9 mouse cellular contexts compared by ENCODE assay signal in the genomic region with DNA sequence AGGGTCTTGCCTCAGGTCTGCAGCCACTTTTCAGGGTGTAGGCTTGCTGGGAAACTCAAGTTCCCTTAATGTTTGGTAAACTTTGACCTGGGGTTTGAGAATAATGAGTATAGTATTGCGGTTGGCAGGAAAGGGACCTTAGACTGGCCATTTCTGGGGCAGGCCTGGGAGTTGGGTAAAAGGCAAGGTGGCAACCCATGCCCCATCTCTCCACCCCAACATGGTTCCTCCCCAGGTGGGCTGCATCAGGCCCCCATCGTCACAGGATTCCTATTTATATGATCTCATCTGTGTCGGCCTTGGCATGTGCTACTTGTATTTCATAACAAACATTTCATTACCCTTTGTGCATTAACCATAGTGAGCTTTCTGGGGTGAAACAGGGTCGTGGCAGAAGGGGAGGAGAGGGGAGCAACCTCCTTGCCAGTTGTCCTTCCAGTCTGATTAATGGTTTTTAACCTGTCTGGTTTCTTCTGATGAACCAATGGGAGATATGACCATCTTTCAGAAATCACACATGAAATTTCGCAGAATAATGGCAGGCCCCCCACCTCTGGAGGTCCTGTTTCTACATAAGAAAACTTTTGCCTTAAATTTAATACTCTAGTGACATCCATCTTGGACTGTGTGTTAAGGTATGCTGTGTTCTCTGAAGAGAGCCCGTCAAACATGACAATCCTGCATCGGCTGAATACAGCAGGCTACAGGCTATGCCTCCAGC. TPM values are rescaled to one million over a fixed set of nuclear protein-coding genes. Genes with fewer than 3 reads are reported as not detected.
DNase-seq lines count a peak whose midpoint lies in the region; ATAC-seq and TF ChIP-seq lines count a peak whose summit lies in the region.
"Had no signal": no experiment of that assay in that cellular context is flagged by ENCODE, and none has a peak within 500 bp of the region (broad histone marks: within the 10 kb centered on the region; RNA-seq: fewer than 3 reads in every experiment).

No protein-coding gene starts in this region.

- peak overlapping the region; percentile 27; the same call in 1 of the 2 replicates for H3K27ac ChIP-seq in forebrain, embryonic 13.5 days
- H3K27ac ChIP-seq in kidney, postnatal 0 days, result peak overlapping the region; percentile 91

- H3K9me3 ChIP-seq in forebrain, embryonic 13.5 days (replicated peaks), result no peaks in the 10 kb centered on the region
- H3K9me3 ChIP-seq in kidney, postnatal 0 days (replicated peaks; ENCODE audit: low read length), result no peaks in the 10 kb centered on the region

- WGBS in forebrain, embryonic 13.5 days, result 25% methylated on average over 7 of the region's 7 CpGs
- WGBS in kidney, postnatal 0 days, result 14% methylated on average over 7 of the region's 7 CpGs

- intact Hi-C loops in gastrocnemius, postnatal 14 days (cut with DNase I; ENCODE audit: low total_unique reads), result no loop called here

- H3K4me1 ChIP-seq in forebrain, embryonic 13.5 days, result peaks cover 63% of the 10 kb centered on the region
- peaks cover 16% of the 10 kb centered on the region for H3K4me1 ChIP-seq in kidney, postnatal 0 days (replicated peaks; ENCODE audit: insufficient read depth, low read length)

- H3K4me2 ChIP-seq in forebrain, embryonic 13.5 days, result peak overlapping the region; percentile 92
- H3K4me2 ChIP-seq in kidney, postnatal 0 days (ENCODE audit: low read length), result peak overlapping the region; percentile 56

- H3K4me3 ChIP-seq in forebrain, embryonic 13.5 days, result peak overlapping the region; percentile 52
- H3K4me3 ChIP-seq in kidney, postnatal 0 days (replicated peaks; ENCODE audit: low read depth, low read length), result peak overlapping the region; percentile 63
- H3K4me3 ChIP-seq: megakaryocyte, embryonic 14.5 days had no signal

- peaks cover 45% of the 10 kb centered on the region for H3K27me3 ChIP-seq in forebrain, embryonic 13.5 days
- H3K27me3 ChIP-seq in kidney, postnatal 0 days (ENCODE audit: insufficient read depth, low read length), result no peaks in the 10 kb centered on the region

- no peak for ATAC-seq in forebrain, embryonic 13.5 days
- no peak for ATAC-seq in kidney, postnatal 0 days (replicated peaks; ENCODE audit: low FRiP score, low read depth)

- no peak for TF ChIP-seq CTCF in kidney, postnatal 0 days (IDR thresholded peaks at IDR 0.05; ENCODE audit: low read depth)

- DNase-seq in kidney, adult 11 months, result peak; percentile 40
- DNase-seq in kidney, adult 18-20 months, result no peak
- DNase-seq in kidney, postnatal 0 days (ENCODE audit: low spot score), result no peak
- peak; percentile 40 for DNase-seq in neural tube, embryonic 10.5 days (ENCODE audit: extremely low spot score, low spot score)
- DNase-seq in T-cell, adult 2 months (ENCODE audit: low spot score), result no peak
- no peak for DNase-seq in thymus, adult 18-20 months
- no peak for DNase-seq in gastrocnemius, postnatal 14 days

- H3K9ac ChIP-seq in forebrain, embryonic 13.5 days, result peak overlapping the region; percentile 35
- peak overlapping the region; percentile 93 for H3K9ac ChIP-seq in kidney, postnatal 0 days (ENCODE audit: low read depth, low read length)

- H3K36me3 ChIP-seq in forebrain, embryonic 13.5 days (ENCODE audit: poor library complexity, severe bottlenecking), result no peaks in the 10 kb centered on the region
- peaks cover 4% of the 10 kb centered on the region; the same call in 1 of the 2 replicates for H3K36me3 ChIP-seq in kidney, postnatal 0 days (ENCODE audit: insufficient read depth, low read length)

RNA-seq across cellular contexts. Expression of gene Id3, which starts 2.9 kb away (rescaled TPM):
- polyA plus RNA-seq in forebrain, embryonic 13.5 days (2015; fragmentation: Nextera tagmentation; extraction: Ambion mirVana), result 90.9 and 119 TPM in 2 replicates
- 764 and 829 TPM in 2 replicates for polyA plus RNA-seq in kidney, postnatal 0 days (2015; fragmentation: Nextera tagmentation; extraction: Ambion mirVana)
- 10 to 100 TPM; 28.4 to 28.7 TPM for total RNA-seq in gastrocnemius, postnatal 14 days (2021)

RNA-seq across cellular contexts. Expression of gene E2f2, which starts 26.0 kb away (rescaled TPM):
- polyA plus RNA-seq in forebrain, embryonic 13.5 days (2015; fragmentation: Nextera tagmentation; extraction: Ambion mirVana), result 9.7 and 11.3 TPM in 2 replicates
- 3.2 and 3.8 TPM in 2 replicates for polyA plus RNA-seq in kidney, postnatal 0 days (2015; fragmentation: Nextera tagmentation; extraction: Ambion mirVana)
- 1 to 10 TPM; 4.0 to 6.5 TPM for total RNA-seq in gastrocnemius, postnatal 14 days (2021)

Comparison
In these comparisons a context has a peak if more than half of its experiments do, and no peak if none do; other contexts are left out.
1. DNase-seq: peak in kidney, adult 11 months (single experiment) and neural tube, embryonic 10.5 days (single experiment); none in kidney, adult 18-20 months (single experiment), kidney, postnatal 0 days (single experiment), T-cell, adult 2 months (single experiment), thymus, adult 18-20 months (0 of 2) and gastrocnemius, postnatal 14 days (single experiment).